Comparison of ENCODE assay signal across 8 mouse cellular contexts in the genomic region with DNA sequence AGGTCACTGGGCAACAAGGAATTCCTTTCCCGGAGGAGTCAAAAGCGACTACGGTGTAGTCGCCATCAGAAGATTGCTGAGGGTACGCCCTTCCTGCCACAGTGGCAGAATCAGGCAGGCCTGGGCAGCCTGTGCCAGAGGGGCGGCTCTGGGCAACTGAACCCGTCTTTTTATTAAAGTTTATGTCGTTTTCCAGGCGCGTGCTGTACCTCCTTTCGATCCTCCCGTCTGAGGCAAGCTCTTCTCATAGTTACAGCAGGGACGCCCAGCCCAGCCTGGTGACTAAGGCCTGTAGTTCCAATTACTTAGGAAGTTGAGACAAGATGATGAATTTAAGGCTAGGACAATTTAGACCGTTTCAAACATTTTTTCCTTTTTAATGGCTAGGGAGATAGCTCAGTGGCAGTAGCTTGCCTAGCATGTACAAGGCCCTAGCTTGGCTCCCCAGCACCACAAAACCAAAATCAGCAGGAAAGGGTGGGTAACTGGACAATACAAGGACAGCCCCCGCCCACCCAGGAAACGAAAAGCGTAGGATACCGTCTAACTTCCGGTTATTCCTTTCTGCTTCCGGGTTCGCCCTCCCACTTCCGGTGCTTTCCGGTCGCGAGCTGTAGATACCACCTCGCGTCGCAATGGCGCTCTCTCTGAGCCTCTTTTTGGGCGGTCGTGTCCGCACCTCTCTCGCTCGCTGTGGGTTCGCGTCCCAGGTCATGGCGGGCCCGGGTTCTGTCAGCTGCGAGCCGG. TPM values are rescaled to one million over a fixed set of nuclear protein-coding genes. Genes with fewer than 3 reads are reported as not detected.
DNase-seq lines count a peak whose midpoint lies in the region; ATAC-seq and TF ChIP-seq lines count a peak whose summit lies in the region.

TSS of gene Ngrn (plus strand) at position 591 of the 747 bp plus-strand sequence.

- peaks cover 11% of the 10 kb centered on the region for H3K4me1 ChIP-seq in hindbrain, embryonic 16.5 days (ENCODE audit: control insufficient read depth, insufficient read depth, low read depth, low read length)

- intact Hi-C loops in gastrocnemius, adult 2 months (cut with DNase I) = no loop called here

- WGBS in hindbrain, embryonic 16.5 days = 26% methylated on average over 40 of the region's 40 CpGs

- TF ChIP-seq CTCF in gastrocnemius, adult 2 months (IDR thresholded peaks at IDR 0.05) = no peak

- peak within 1 kb of the TSS; percentile 83 for H3K4me2 ChIP-seq in hindbrain, embryonic 16.5 days (ENCODE audit: low read length)

- H3K9ac ChIP-seq in hindbrain, embryonic 16.5 days (ENCODE audit: low read depth, low read length) = peak within 1 kb of the TSS; percentile 87

- H3K27ac ChIP-seq in gastrocnemius, adult 2 months = peak within 1 kb of the TSS; percentile 88
- peak within 1 kb of the TSS; percentile 84 for H3K27ac ChIP-seq in hindbrain, embryonic 16.5 days (ENCODE audit: low read depth, low read length)

- peak; percentile 95 for ATAC-seq in activated CD4-positive, CD25-positive, alpha-beta regulatory T cell, adult 4 months
- peak; percentile 92 for ATAC-seq in common myeloid progenitor, adult 5-6 weeks (replicated peaks; ENCODE audit: low read depth, poor library complexity, severe bottlenecking)
- ATAC-seq in hindbrain, embryonic 16.5 days = peak; percentile 94

- peaks cover 14% of the 10 kb centered on the region for H3K27me3 ChIP-seq in hindbrain, embryonic 16.5 days (replicated peaks; ENCODE audit: control insufficient read depth, insufficient read depth, low read length)

- H3K9me3 ChIP-seq in hindbrain, embryonic 16.5 days (ENCODE audit: control insufficient read depth, low read length) = no peaks in the 10 kb centered on the region

- peak; percentile 90 for DNase-seq in gastrocnemius, adult 2 months
- DNase-seq in left cerebral cortex, adult 18-20 months (ENCODE audit: low spot score in 2 of 2) = peak; percentile 87 to 88
- DNase-seq in lung, postnatal 4 days = peak; percentile 89 to 90
- peak; percentile 94 for DNase-seq in retina, postnatal 1 day
- DNase-seq in urinary bladder, adult 18-20 months (ENCODE audit: low spot score in 2 of 2) = peak; percentile 74 to 83

- peak within 1 kb of the TSS; percentile 92 for H3K4me3 ChIP-seq in gastrocnemius, adult 2 months
- H3K4me3 ChIP-seq in hindbrain, embryonic 16.5 days (ENCODE audit: low read length) = peak within 1 kb of the TSS; percentile 94

- H3K36me3 ChIP-seq in hindbrain, embryonic 16.5 days (ENCODE audit: control insufficient read depth, insufficient read depth, low read length) = peaks cover 16% of the 10 kb centered on the region

RNA-seq across cellular contexts. Expression of gene Ngrn, which starts in this region (rescaled TPM):
- 10 to 100 TPM; 26.9 to 28.4 TPM for polyA plus RNA-seq in activated CD4-positive, CD25-positive, alpha-beta regulatory T cell, adult 4 months (2017; shearing (Covaris generic))
- total RNA-seq in common myeloid progenitor, adult 5-6 weeks (2017) = 23.2 and 31.0 TPM in 2 replicates
- 10 to 100 TPM; 19.8 to 25.0 TPM for total RNA-seq in gastrocnemius, adult 2 months (2021)
- polyA plus RNA-seq in hindbrain, embryonic 16.5 days (2015; fragmentation: Nextera tagmentation; extraction: Ambion mirVana) = 71.6 and 75.9 TPM in 2 replicates
- total RNA-seq in left cerebral cortex, adult 18-20 months (2021) = 10 to 100 TPM; 41.8 to 47.0 TPM

Comparison
In these comparisons a context has a peak if more than half of its experiments do, and no peak if none do; other contexts are left out.
1. Peak in every context shown above with its lines: DNase-seq, ATAC-seq, H3K4me3 ChIP-seq and H3K27ac ChIP-seq.